Mouse (Mus musculus): Measurements from ENCODE around the gene Zkscan14. TPM values are rescaled to one million over a fixed set of nuclear protein-coding genes. Genes with fewer than 3 reads are reported as not detected.

Zkscan14 gene
- polyA plus RNA-seq, 1 experiment from 2014 or later, result 10.1 TPM

GRCm38 (mm10) chr5:145147748-145148147, 53.9 kb downstream of the Zkscan14 start:
- H3K27ac ChIP-seq, result no peak overlapping the region
- H3K4me3 ChIP-seq (replicated peaks; ENCODE audit: low read depth, low read length), result no peak overlapping the region
- H3K9me3 ChIP-seq (replicated peaks; ENCODE audit: low read length), result no peaks in the 10 kb centered on the region
- H3K36me3 ChIP-seq (ENCODE audit: insufficient read depth, low read length), result peaks cover 95% of the 10 kb centered on the region
- no peak for TF ChIP-seq CTCF (IDR thresholded peaks at IDR 0.05; ENCODE audit: low read depth)
- 76% methylated on average over 5 of the region's 5 CpGs for WGBS
- no peaks in the 10 kb centered on the region for H3K4me1 ChIP-seq (replicated peaks; ENCODE audit: insufficient read depth, low read length)
- ATAC-seq (replicated peaks; ENCODE audit: low FRiP score, low read depth), result peak; percentile 66
- H3K27me3 ChIP-seq (ENCODE audit: insufficient read depth, low read length), result no peaks in the 10 kb centered on the region
- no peak overlapping the region for H3K4me2 ChIP-seq (ENCODE audit: low read length)
- H3K9ac ChIP-seq (ENCODE audit: low read depth, low read length), result no peak overlapping the region
- no peak for DNase-seq (ENCODE audit: low spot score)

Other genes starting within 250 kb of the Zkscan14 start
- gene Smurf1, start 236.0 kb downstream of the Zkscan14 start, polyA plus RNA-seq (2015; fragmentation: Nextera tagmentation; extraction: Ambion mirVana), result 12.6 and 13.4 TPM in 2 replicates
- gene Gm4871, start 169.1 kb downstream of the Zkscan14 start, polyA plus RNA-seq (2015; fragmentation: Nextera tagmentation; extraction: Ambion mirVana), result not detected in 2 replicates
- gene 1700018F24Rik, start 158.9 kb downstream of the Zkscan14 start, polyA plus RNA-seq (2015; fragmentation: Nextera tagmentation; extraction: Ambion mirVana), result not detected in 2 replicates
- gene Arpc1a, start 118.0 kb downstream of the Zkscan14 start, polyA plus RNA-seq (2015; fragmentation: Nextera tagmentation; extraction: Ambion mirVana), result 145 and 156 TPM in 2 replicates
- not detected in 2 replicates for gene Kpna7, start 117.8 kb downstream of the Zkscan14 start, polyA plus RNA-seq (2015; fragmentation: Nextera tagmentation; extraction: Ambion mirVana)
- gene Arpc1b, start 87.7 kb downstream of the Zkscan14 start, polyA plus RNA-seq (2015; fragmentation: Nextera tagmentation; extraction: Ambion mirVana), result 261 and 283 TPM in 2 replicates
- gene Pdap1, start 61.6 kb downstream of the Zkscan14 start, polyA plus RNA-seq (2015; fragmentation: Nextera tagmentation; extraction: Ambion mirVana), result 89.9 and 95.7 TPM in 2 replicates
- gene Bud31, start 61.5 kb downstream of the Zkscan14 start, polyA plus RNA-seq (2015; fragmentation: Nextera tagmentation; extraction: Ambion mirVana), result 185 and 186 TPM in 2 replicates
- gene Ptcd1, start 34.8 kb downstream of the Zkscan14 start, polyA plus RNA-seq (2015; fragmentation: Nextera tagmentation; extraction: Ambion mirVana), result 14.7 and 15.2 TPM in 2 replicates
- gene Cpsf4, start 34.7 kb downstream of the Zkscan14 start, polyA plus RNA-seq (2015; fragmentation: Nextera tagmentation; extraction: Ambion mirVana), result 35.5 and 38.5 TPM in 2 replicates
- 678 and 711 TPM in 2 replicates for gene Atp5j2, start 9.8 kb downstream of the Zkscan14 start, polyA plus RNA-seq (2015; fragmentation: Nextera tagmentation; extraction: Ambion mirVana)
- gene Zkscan5, start 2.7 kb upstream of the Zkscan14 start, polyA plus RNA-seq (2015; fragmentation: Nextera tagmentation; extraction: Ambion mirVana), result 10.4 and 10.8 TPM in 2 replicates
- 30.6 and 37.8 TPM in 2 replicates for gene Zfp655, start 29.8 kb upstream of the Zkscan14 start, polyA plus RNA-seq (2015; fragmentation: Nextera tagmentation; extraction: Ambion mirVana)
- gene Zscan25, start 78.6 kb upstream of the Zkscan14 start, polyA plus RNA-seq (2015; fragmentation: Nextera tagmentation; extraction: Ambion mirVana), result 0.26 and 0.57 TPM in 2 replicates
- 0.09 and 0.16 TPM in 2 replicates for gene Cyp3a57, start 143.4 kb upstream of the Zkscan14 start, polyA plus RNA-seq (2015; fragmentation: Nextera tagmentation; extraction: Ambion mirVana)

Data from kidney, postnatal 0 days (tissue).